Mouse (Mus musculus): Measurements from ENCODE around the gene Tmem222.

Gene Tmem222

DNA sequence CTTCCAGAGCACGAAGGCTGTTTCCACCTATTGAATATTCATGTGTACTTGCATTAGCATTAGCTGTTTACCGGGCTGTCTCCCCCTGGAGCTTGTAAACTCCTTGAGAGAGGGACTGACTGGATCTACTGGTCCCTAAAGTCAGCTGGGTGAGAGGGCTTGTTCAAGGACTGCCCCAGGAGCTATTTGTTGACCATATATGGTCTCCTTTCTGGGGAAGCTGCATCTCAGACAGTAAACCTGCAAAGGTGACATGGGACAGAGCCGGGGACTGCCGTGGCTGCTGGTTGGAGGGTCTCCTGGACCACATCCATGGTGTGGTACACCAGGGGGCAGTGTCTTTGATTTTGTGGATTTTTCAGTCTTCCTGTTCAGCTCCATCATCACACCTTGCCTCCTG is 5.1 kb upstream of the Tmem222 start:
- no peak for DNase-seq

DNA sequence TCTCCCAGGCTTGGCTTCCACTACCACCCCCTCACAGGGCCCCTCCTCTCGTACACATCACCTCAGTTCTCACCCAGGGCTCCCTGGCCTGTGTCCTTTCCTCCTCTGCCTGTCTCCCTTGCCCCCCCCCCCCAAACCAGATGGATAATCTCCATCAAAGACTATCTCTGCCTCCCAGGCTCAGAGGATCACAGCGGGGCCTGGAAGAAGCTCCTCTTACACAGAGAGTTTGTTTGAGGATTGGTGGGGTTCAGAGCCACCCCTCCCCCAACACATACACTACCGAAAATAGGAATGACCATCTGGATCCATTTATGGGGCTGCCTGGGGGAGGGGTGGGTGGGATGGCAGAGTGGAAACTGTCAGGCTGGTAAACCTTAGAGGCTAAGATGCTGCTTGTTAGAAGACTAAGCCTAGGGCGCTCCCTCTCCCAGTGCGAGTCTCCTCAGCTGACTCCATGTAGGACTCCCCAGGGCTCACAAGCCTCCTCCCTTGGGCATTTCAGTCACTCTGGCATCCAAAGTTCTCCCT is 4.4 kb upstream of the Tmem222 start:
- peak; percentile 84 to 86 for DNase-seq

DNA sequence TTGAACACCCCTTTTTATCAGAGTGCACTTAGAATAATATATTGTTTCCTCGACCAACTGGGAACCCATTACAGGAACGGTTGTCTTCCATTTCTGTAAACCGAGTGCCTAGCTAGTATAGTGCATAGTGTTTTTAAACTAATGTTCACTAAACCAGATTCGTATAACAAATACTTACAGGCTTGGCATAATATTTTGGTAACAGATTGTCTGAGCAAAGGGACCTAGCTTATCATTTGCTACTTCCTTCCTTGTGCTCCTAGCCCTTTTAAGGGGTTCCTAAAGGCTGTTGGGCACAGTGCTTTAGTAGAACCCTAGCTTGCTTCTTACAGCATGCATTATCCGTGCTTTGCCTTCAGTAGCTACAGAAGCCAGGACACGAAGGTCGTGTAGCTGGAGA is 3.9 kb upstream of the Tmem222 start:
- DNase-seq, result peak in 1 of 2 experiments; percentile 24

DNA sequence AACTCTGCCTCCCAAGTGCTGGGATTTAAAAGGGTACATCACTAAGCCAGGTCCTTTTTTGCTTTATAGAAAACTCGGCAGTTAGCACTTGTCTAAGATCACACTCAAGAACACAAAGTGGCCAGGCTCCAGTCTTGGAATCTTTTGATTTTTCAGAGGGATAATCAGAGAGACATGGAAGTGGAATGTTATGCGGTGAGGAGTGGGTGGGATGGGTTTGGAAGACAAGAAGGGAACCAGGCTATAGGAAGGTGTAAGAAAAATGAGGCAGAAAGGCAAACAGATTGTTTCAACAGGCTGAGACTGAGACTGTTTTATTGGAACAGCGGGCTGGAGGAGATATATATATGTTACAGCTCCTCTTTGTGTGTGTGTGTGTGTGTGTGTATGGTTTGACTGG is 890 bp upstream of the Tmem222 start:
- no peak for DNase-seq

DNA sequence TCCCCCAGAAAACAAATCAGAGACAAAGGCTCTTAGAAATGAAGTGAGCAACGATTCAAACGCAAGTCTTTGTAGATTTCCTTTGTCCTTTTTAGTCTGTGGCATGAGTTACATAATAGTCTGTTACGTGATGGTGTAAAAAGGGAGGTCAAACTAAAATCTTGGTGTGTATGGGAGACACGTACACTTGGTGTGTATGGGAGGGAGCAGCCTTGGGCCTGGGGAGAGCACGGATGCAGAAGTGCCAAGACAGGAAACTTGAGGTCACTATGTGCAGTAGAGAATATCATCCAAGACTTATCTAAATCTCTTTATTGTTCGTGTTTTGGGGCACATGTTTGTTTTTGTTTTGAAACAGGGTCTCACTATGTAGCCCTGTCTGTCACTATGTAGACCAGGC is 475 bp upstream of the Tmem222 start:
- DNase-seq, result no peak

DNA sequence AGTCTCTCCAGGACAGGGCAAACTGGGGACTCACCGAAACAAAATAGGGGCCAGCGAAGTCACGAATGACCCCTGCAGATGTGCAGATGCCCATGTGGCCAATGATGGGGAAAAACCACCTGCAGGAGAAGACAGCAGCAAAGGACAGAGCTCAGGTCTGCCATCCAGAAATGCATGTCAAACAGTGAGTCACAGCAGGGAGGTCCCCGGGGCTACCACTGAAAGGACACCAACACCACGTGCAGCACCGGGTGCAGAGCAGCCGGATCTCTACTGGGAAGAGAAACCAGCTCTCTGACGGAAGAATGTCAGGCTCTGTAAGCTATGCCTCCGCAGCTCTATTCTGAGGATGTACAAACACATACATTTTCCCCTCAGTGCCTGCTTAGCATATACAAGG is 6.7 kb downstream of the Tmem222 start:
- no peak for DNase-seq

DNA sequence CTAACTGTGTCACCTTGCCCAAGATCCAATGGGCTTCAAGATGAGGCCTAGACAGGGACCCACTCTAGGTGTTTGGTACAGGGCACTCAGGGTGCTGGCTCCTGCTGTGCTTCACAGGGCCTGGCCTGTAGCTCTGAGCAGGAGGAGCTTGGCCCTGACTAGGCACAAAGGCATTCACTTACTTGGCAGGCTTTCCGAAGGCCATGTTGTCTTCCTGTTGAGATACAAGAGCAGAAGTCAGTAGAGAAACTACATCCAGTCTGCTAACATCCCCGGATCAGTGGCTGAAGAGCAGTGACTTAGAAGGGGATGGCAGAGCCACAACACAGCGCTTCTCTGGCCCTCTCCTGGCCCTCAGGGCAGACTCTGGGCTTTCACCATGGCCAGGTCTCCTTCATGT is 8.0 kb downstream of the Tmem222 start:
- DNase-seq, result no peak

DNA sequence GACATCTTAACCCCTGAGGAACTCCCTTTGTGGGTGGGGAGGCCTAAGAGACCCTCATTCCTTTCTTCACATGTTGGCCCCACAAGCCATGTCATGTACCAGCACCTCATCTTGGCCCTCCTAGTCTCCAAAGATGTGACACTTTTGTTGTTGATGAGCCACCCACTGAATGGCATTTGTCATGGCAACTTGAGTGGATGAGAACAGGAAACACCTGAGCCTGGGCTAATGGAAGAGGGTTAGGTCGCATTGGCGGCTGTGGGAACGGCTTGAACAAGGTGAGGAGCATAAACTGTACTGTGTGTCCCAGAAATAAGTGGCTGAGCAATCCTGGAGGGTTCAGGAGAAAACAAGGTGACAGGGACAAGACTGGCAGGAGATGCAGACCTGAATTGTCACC is 8.7 kb downstream of the Tmem222 start:
- DNase-seq, result no peak

DNA sequence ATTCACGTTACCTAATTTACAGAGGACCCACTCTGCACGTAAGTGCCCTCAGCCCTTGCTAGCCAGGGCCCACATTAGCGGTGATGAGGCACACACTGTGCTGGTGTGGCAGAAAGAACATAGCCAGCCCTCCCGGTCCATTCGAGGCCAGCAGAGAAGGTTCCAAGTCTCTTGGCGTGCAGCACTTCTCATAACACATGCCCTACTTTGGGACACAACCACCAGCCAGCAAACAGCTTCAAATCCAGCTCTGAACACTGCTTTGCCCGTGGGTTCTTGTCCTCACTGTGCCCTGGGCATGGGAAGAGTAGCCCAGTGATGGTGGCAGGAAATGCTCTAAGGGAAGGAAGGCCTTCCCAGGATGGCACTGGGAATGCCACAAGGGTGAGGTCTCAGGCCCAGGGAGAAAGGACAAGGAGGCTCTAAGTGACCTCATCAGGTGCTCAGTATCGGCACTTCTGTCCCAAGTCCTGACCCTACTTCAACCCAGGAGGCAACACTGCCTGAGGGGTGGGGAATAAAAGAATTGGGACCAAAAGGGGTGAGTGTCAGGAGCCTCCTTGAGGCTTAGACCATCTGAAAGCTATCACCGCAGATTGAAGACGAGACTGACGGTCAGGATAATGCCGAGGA is 11.2 kb downstream of the Tmem222 start:
- no peak for DNase-seq

DNA sequence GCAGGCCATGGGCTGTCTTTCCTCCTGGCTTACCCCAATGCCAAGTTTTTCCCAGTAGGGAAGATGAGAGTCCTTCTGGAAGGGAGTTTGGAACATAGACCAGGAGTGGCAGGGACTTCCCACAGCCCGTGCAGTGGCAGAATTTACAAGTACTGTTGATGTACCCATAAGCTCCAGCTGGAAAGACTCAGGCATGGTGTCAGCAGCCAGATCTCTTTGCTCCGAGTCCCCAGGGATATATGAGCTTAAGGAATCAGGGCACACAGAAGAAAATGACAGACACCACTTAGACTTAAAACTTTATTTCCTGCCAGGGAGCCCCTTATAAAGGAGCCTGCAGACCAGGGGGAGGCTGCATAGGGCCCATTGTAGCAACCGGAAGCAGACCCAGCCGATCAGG is 11.8 kb downstream of the Tmem222 start:
- no peak for DNase-seq

DNA sequence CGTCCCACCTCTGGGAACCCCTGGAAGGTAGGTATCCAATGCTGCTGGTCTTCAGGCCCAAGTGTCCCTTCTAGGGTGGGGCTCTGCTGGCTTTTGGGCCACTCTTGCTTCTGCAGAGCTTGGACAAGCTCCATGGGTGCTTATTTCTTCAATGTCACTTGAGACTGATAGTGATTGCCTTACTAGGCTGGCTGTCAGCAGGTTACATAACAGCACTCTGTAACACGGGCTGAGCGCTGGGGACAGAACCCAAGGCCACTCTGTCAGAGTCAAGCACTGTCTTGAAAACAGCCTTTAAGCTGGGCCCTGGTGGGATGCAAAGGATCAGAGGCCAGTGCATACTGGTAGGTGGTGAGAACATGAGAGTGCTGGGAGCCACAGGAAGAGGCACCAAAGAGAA is 12.3 kb downstream of the Tmem222 start:
- DNase-seq, result no peak

DNA sequence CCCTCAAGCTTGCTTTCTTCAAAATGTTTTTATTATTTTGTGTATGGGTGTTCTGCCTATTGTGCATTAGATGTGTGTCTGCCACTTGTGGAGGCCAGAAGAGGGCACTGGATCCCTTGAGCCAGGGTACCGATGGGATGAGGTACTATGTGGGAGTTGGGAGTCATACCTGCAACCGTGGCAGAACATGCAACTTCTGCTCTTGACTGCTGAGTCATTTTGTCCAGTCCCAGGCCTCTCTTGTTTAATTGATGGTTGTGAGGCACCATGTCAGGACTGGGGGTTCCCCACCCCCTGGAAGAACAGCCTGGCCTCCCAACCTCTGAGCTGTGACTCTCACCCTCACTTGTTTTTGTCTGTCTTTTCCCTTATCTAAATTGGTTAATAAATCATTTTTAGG is 13.0 kb downstream of the Tmem222 start:
- DNase-seq, result no peak

DNA sequence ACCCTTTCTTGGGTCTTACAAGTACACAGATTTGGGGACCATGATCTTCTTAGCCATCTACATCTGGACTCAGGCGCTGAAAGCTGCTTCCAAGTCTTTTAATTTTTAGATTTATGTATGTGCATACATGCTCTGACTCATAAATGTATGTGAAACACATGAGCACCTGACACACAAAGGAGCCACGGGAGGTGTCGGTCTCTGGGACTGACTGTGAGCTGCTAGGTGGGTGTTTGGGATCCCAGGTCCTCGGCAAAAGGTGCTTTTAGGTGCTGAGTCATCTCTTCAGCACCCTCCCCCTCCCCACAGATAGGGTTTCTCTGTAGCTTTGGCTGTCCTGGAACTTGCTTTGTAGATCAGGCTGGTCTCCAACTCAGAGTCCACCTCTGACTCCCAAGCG is 13.8 kb downstream of the Tmem222 start:
- DNase-seq, result no peak

DNA sequence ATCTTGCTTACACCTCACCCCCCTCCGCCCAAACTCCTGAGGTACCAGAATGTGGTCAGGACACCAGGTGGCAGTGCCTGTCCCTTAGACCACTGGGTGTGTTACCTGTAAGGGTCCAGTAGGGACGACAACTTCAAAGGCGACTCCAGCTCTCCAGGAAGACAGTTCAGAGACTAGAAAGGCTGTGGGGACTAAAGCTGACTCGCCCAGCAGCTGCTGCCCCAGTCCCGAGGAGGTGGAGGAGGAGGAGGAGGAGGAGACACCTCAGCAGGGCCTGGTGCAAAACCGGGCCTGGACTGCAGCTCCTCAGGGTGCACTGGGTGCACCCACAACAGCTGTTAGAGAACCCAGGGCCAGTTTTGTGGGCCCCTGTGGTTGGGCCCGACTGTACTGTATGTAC is 14.7 kb downstream of the Tmem222 start, which contains the start of gene Sytl1:
Sytl1 (minus strand) TSS at position 232 of the 400 bp plus-strand sequence.
- no peak for DNase-seq

DNA sequence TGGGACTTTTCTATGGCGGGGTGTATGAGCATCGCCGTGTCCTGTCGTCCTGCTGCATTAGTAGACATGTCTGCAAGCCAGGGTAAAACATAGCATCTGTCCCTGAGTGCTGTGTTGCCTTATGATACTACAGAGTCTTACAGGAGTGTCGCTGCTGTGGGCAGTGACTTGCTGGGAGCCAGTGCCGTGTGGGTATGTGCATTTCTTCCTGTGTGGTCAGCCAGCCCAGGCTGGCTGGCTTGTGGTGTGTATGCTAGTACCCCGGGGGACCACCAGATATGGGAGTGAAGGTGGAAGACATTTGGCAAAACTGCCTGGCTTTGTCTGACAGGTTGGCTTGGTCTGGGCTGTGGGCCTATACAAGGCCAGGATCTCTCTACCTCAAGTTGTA is 15.2 kb downstream of the Tmem222 start:
- no peak for DNase-seq

DNA sequence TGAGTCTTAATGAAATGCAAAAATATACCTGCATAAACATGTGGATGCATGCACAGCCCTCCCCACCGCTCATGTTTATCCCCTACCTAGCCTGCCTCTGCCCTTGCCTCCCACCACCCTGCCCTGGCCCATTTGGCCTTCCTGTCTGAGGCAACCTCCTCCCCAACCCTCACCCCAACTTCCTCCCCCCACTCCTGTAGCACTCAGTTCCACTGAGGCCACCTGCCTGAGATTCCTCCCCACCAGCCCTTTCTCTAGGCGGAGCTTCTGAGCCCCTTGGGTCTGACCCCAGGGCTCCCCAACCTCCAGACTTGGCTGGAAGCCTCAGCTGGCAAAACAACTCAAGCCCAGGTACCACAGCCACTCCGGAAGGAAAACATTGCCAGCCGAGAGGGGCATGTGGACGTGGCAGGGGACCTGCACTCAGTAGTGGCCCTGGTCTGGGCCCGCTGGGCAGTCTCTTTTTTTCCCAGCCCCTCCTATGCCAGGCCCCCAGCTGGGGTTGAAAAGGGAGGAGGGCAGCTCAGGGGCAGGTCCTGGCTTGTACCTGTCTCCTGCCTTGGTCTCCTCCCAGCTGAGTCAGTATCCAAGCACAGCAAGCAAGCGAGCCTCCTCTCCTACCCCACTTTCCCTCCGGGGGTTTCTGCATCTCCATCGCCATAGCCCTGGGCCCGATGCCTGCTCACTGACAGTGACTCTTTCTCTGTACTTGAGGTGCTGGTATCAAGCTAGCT is 15.8 kb downstream of the Tmem222 start:
- no peak for DNase-seq

DNA sequence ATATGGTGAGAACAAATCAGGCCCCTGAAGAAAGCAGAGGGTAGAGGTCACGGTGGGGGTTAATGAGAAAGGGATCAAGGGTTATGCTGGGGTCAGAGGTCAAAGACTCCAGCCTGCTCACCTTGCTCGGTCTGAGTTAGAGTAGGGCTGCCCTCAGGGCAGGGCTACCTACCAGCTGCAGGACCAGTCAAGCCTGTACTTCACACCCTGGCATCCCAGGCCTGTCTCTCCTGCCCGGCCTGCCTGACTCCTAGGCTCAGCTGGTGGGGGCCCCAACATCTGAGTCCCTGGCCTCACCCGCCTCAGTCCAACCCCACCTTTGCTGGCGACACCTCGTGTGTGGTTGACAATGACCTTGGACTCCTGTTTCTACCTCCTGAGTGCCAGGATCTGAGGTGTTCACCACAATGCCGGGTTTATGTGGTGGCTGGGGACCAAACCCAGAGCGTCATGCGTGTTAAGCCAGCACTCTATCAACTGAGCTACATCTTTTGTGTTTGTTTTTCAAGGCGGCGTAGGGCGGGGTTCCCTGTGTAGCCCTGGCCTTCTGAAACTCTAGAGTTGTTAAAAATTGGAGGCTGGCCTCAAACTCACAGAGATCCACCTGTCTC is 19.7 kb downstream of the Tmem222 start:
- no peak for DNase-seq

DNA sequence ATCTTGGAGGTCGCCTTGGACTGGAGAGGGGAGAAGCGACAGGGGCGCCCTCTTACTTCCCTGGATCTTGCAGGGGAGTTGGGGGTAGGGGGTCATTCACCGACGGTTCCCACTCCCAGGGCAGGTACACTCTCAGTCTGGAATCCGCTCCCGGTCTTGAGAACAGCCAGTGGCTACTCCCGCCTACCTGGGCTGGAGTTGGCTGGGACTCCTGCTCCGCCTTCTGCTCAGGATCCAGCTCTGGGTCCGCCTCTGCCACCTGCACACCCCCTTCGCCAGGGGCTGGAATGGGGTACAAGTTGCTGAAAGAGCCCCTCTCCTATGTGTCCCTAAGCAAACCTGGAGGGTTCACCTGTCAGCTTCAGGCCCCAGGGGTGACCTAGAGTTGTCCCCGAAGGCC is 20.4 kb downstream of the Tmem222 start:
- peak in 1 of 2 experiments; percentile 52 for DNase-seq

DNA sequence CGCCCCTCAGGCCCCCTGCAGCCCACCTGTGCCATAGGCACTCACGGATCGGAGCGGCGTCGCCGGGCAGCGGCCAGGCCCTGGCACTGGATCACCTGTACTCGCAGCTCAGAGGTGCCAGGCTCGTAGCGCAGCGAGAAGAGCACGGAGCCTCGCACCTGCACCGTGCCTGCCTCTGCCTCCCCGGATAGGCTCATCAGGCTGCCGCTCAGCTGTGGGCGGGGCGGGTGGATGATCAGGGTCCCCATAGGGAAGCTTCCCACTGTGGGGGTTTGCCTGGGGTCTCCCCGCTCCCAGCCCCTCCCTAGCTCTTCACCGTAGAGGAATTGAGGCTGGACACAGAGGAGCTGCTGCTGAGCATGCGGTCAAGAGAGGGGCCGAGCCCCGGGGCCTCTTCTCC is 20.8 kb downstream of the Tmem222 start:
- peak in 1 of 2 experiments; percentile 43 for DNase-seq

DNA sequence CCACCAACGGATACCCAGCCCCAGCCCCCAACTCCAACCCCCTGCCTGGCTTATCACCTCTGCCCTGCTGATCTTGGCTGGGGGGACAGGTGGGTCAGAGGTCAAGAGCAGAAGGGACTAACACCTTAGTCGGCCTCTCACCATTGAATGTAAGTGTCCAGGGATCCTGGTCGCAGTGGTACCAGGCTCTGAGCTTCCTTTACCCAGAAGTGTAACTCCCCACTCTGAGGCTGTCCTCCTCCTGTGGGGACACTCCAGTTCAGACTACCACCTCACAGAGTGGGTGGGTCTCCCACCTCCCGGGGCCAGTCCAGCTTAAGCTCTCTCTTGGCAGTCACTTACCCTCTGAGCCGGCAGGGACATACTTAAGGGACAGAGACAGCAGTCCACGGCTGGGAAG is 22.2 kb downstream of the Tmem222 start:
- no peak for DNase-seq

DNA sequence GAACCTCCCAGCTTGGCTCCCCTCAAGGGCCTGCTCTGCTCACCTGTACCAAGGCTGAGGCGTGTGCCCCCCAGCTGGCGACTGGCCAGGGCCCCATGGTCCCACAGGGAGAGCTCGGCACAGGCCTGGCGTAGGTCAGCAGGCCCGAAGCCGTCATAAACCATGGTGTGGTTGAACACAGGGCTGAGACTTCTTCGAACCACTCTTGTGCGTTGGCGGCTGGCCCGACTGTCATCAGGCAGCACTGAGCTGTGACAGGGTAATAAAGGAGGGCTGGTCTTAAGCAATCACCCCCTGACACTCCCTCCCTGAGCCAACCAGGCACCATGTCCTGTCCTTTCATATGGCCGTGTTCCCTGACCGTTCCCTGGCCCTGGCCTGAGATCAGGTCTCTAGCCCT is 24.2 kb downstream of the Tmem222 start:
- peak in 1 of 2 experiments; percentile 47 for DNase-seq

DNA sequence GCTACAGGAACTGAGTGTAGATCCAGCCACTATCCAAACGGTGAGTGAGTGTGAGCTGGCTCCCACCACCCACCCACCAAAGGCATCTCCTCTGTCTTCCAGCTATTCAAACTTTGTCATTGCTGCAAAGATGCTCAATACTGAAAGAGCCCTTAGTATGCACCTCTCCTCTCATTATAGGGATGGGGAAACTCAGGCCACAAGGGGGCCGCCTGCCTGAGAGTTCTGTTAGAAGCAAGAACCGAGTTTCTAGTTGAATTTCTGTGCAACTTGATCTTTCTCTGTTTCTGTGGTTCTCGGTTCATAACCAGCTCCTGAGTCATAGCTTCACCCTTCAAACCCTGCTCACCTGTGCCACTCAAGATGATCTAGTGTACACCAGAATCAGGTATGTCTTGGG is 25.5 kb downstream of the Tmem222 start:
- no peak for DNase-seq

DNA sequence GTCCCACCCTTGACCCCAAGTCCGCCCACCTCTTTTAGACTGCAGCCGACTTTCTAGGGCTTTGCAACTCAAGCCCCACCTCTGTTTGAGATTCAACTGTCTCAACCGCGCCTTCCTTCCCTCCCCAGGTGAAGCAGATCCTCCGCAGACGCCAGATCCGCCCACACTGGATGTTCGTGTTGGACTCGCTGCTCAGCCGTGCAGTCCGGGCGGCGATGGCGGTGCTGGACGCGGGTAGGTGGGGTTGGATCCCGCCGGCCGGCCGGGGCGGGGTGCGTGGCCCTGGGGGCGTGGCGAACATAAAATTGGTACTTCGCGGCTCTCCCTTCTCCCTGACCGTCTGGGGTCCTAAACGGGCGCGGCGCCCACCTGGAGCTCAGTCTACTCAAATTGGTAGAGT is 26.4 kb downstream of the Tmem222 start:
- peak in 1 of 2 experiments; percentile 40 for DNase-seq

DNA sequence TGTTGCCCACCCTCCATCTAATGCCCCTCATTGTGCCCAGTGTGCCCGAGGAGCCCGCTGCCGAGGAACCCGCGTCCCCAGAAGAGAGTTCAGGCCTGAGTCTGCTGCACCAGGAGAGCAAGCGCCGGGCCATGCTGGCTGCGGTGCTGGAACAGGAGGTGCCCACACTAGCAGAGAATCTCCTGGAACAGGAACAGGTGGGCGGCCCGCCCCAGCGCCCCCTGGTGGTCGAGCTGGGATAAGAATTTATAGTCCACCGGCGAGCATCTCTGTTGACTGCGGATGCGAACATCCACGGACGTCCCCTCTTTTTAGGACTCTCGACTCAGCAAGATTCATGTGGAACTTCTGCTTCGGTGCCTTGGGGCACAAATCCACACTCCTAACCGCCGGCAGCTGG is 27.0 kb downstream of the Tmem222 start:
- peak; percentile 96 to 97 for DNase-seq

Measured in cerebellum, postnatal 14 days (tissue).